Mouse (Mus musculus): ENCODE data around the gene Ephb1. TPM values are rescaled to one million over a fixed set of nuclear protein-coding genes. Genes with fewer than 3 reads are reported as not detected.

Gene Ephb1
- polyA plus RNA-seq, 1 experiment from 2014 or later = 0.22 TPM

DNA sequence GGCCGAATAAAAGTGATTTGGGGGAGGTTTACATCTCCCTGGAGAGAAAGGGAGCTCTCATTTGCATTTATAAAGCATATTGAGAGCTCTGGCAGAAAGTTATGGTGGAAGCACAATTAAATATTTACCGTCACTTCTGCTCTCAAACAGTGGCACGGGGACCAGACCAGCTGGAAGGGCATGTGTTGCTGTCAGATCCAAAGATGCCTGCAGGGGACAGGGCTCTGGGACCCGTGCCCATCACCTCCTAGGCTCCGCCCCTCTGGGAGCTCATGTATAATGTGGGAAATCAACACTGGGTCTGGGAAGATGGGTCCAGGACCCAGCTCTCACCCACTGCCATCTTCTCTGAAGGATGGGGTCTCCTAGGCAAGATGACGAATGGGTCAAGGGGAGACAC, 123.2 kb downstream of the Ephb1 start:
- H3K4me2 ChIP-seq (ENCODE audit: low read depth, low read length) = no peak overlapping the region
- H3K27ac ChIP-seq (ENCODE audit: low read length) = no peak overlapping the region
- H3K9ac ChIP-seq (ENCODE audit: low read depth, low read length) = no peak overlapping the region
- H3K4me1 ChIP-seq (ENCODE audit: control insufficient read depth, low read depth, low read length) = no peaks in the 10 kb centered on the region
- 47% methylated on average over 6 of the region's 6 CpGs for WGBS (ENCODE audit: insufficient replicate concordance)
- H3K9me3 ChIP-seq (replicated peaks; ENCODE audit: control insufficient read depth, low read length) = no peaks in the 10 kb centered on the region
- no peak overlapping the region for H3K4me3 ChIP-seq (ENCODE audit: low read depth, low read length)
- H3K27me3 ChIP-seq (ENCODE audit: control insufficient read depth, insufficient read depth, low read depth, low read length) = no peaks in the 10 kb centered on the region
- ATAC-seq (ENCODE audit: low read depth) = no peak
- H3K36me3 ChIP-seq (ENCODE audit: control insufficient read depth, insufficient read depth) = no peaks in the 10 kb centered on the region

DNA sequence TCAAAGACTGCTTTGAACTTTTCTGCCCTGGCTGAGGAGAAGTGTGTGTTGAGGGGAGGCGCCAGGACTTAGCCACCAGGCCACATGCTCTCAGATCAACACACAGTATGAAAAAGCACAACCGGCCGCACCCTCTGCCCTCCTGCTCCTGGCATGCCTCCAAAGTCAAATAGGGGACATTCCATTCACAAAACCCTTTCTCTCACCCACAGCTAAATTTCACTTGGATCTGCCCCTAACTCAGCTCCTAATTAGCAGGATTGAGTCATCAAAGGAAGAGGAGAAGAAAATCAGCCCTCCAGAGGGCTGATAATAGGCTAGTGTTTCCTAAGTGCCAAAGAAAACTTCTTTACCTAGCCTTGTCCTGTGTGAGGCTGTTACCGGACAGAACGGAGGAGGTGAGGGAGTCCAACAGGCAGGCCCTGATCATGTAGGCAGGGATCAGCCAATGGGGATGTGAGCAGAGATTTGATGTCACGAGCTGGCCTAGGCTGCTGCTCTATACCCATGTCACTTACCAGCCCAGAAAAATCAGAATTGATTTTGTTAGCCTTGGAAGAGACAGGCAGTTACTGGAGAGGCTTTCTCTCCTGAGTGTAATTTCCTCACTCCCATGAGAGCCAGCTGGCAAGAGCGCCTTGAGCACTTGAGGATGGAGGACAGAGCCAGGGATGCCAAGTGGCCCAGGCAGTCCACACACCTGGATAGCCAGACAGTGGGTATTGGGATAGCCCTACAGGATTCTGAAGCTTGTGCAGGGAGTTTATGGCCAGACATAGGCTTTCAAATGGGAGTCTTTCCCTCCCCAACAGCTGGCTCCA, 137.5 kb downstream of the Ephb1 start:
- no peaks in the 10 kb centered on the region for H3K27me3 ChIP-seq (ENCODE audit: control insufficient read depth, insufficient read depth, low read depth, low read length)
- WGBS (ENCODE audit: insufficient replicate concordance) = 54% methylated on average over 7 of the region's 7 CpGs

DNA sequence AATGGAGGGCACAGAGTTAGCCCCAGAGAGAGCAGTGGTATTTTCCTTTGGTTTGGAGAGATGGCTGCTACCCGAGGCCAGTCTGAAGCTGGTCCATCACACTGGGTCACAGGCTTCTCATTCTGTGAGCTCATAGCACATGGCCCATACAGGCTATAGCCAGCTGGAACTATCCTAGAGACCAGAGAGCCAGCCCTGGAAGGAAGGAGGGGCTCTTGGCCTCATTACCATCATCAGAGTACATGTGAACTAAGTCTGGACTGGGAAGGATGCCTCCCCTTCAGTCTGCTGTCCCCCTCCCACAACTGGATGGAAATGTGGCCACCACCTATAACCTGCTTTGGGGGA, 142.5 kb downstream of the Ephb1 start:
- H3K4me2 ChIP-seq (ENCODE audit: low read depth, low read length) = no peak overlapping the region
- H3K4me3 ChIP-seq (ENCODE audit: low read depth, low read length) = no peak overlapping the region
- ATAC-seq (ENCODE audit: low read depth) = no peak
- no peaks in the 10 kb centered on the region for H3K9me3 ChIP-seq (replicated peaks; ENCODE audit: control insufficient read depth, low read length)
- no peaks in the 10 kb centered on the region for H3K4me1 ChIP-seq (ENCODE audit: control insufficient read depth, low read depth, low read length)
- 38% methylated on average over 1 of the region's 1 CpGs for WGBS (ENCODE audit: insufficient replicate concordance)
- H3K27ac ChIP-seq (ENCODE audit: low read length) = no peak overlapping the region
- no peak overlapping the region for H3K9ac ChIP-seq (ENCODE audit: low read depth, low read length)
- no peaks in the 10 kb centered on the region for H3K27me3 ChIP-seq (ENCODE audit: control insufficient read depth, insufficient read depth, low read depth, low read length)
- no peaks in the 10 kb centered on the region for H3K36me3 ChIP-seq (ENCODE audit: control insufficient read depth, insufficient read depth)

More for the DNA sequence above, 137.5 kb downstream of the Ephb1 start:
- H3K4me1 ChIP-seq (ENCODE audit: control insufficient read depth, low read depth, low read length) = no peaks in the 10 kb centered on the region
- no peak overlapping the region for H3K4me3 ChIP-seq (ENCODE audit: low read depth, low read length)
- H3K9me3 ChIP-seq (replicated peaks; ENCODE audit: control insufficient read depth, low read length) = no peaks in the 10 kb centered on the region
- no peaks in the 10 kb centered on the region for H3K36me3 ChIP-seq (ENCODE audit: control insufficient read depth, insufficient read depth)
- H3K4me2 ChIP-seq (ENCODE audit: low read depth, low read length) = no peak overlapping the region
- H3K9ac ChIP-seq (ENCODE audit: low read depth, low read length) = no peak overlapping the region
- no peak for ATAC-seq (ENCODE audit: low read depth)
- no peak overlapping the region for H3K27ac ChIP-seq (ENCODE audit: low read length)

GRCm38 (mm10) chr9:102211296-102212035, 143.0 kb downstream of the Ephb1 start:
- ATAC-seq (ENCODE audit: low read depth) = no peak
- Histone ChIP-seq H3K9me3 (replicated peaks; ENCODE audit: control insufficient read depth, low read length) (no peaks in the 10 kb centered on the region), H3K27ac (ENCODE audit: low read length) (no peak overlapping the region), H3K4me2 (ENCODE audit: low read depth, low read length) (no peak overlapping the region), H3K4me1 (ENCODE audit: control insufficient read depth, low read depth, low read length) (no peaks in the 10 kb centered on the region), H3K9ac (ENCODE audit: low read depth, low read length) (no peak overlapping the region), H3K4me3 (ENCODE audit: low read depth, low read length) (no peak overlapping the region), H3K36me3 (ENCODE audit: control insufficient read depth, insufficient read depth) (no peaks in the 10 kb centered on the region), H3K27me3 (ENCODE audit: control insufficient read depth, insufficient read depth, low read depth, low read length) (no peaks in the 10 kb centered on the region)
- 48% methylated on average over 10 of the region's 10 CpGs for WGBS (ENCODE audit: insufficient replicate concordance)

DNA sequence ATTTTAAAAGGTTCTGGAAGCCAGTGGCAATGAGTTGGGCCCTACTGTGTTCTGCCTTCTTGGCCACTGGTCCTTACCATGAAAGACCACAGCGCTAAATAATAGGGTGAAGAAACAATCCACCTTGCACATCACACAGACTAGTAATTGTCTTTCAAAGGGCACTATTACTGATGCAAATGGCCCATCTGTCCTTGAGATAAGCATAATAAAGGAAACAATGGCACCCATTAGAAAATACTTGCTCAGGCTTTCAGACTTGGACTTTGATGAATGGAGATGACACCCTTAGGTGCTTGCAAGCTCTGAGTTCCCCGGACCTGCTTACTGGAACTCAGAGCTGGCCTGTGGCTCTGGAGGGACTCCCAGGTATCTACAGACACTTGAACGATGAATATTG, 149.0 kb downstream of the Ephb1 start:
- H3K27ac ChIP-seq (ENCODE audit: low read length) = no peak overlapping the region
- H3K9me3 ChIP-seq (replicated peaks; ENCODE audit: control insufficient read depth, low read length) = no peaks in the 10 kb centered on the region
- WGBS (ENCODE audit: insufficient replicate concordance) = 43% methylated on average over 3 of the region's 3 CpGs
- no peak for ATAC-seq (ENCODE audit: low read depth)
- H3K27me3 ChIP-seq (ENCODE audit: control insufficient read depth, insufficient read depth, low read depth, low read length) = no peaks in the 10 kb centered on the region
- H3K4me2 ChIP-seq (ENCODE audit: low read depth, low read length) = no peak overlapping the region
- no peaks in the 10 kb centered on the region for H3K36me3 ChIP-seq (ENCODE audit: control insufficient read depth, insufficient read depth)
- no peaks in the 10 kb centered on the region for H3K4me1 ChIP-seq (ENCODE audit: control insufficient read depth, low read depth, low read length)
- no peak overlapping the region for H3K9ac ChIP-seq (ENCODE audit: low read depth, low read length)
- H3K4me3 ChIP-seq (ENCODE audit: low read depth, low read length) = no peak overlapping the region

GRCm38 (mm10) chr9:102201867-102202266, 152.6 kb downstream of the Ephb1 start:
- Histone ChIP-seq H3K9me3 (replicated peaks; ENCODE audit: control insufficient read depth, low read length) (no peaks in the 10 kb centered on the region), H3K4me2 (ENCODE audit: low read depth, low read length) (no peak overlapping the region), H3K4me3 (ENCODE audit: low read depth, low read length) (no peak overlapping the region), H3K4me1 (ENCODE audit: control insufficient read depth, low read depth, low read length) (no peaks in the 10 kb centered on the region), H3K27me3 (ENCODE audit: control insufficient read depth, insufficient read depth, low read depth, low read length) (no peaks in the 10 kb centered on the region), H3K36me3 (ENCODE audit: control insufficient read depth, insufficient read depth) (no peaks in the 10 kb centered on the region), H3K9ac (ENCODE audit: low read depth, low read length) (no peak overlapping the region), H3K27ac (ENCODE audit: low read length) (no peak overlapping the region)
- 79% methylated on average over 5 of the region's 5 CpGs for WGBS (ENCODE audit: insufficient replicate concordance)
- ATAC-seq (ENCODE audit: low read depth) = no peak

DNA sequence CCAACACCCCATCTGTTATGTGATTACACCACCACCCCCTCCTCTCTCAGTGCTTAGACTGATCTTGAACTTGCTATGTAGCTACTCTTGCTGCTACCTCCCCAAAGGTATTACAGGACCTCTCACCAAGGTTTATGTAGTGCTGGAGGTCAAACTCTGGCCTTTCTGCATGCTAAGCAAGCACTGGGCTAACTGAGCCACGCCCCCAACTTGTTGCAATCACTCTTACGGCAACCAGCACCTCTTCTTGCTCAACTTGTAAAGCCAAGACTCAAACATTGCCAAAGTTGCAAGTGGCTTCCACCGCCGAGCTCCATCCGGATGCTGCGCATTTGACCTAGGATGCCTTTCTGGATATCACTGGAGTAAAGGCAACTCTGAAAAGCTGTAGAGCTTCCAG, 157.6 kb downstream of the Ephb1 start:
- no peak overlapping the region for H3K27ac ChIP-seq (ENCODE audit: low read length)
- 62% methylated on average over 6 of the region's 6 CpGs for WGBS (ENCODE audit: insufficient replicate concordance)
- H3K27me3 ChIP-seq (ENCODE audit: control insufficient read depth, insufficient read depth, low read depth, low read length) = no peaks in the 10 kb centered on the region
- no peak overlapping the region for H3K9ac ChIP-seq (ENCODE audit: low read depth, low read length)
- no peaks in the 10 kb centered on the region for H3K4me1 ChIP-seq (ENCODE audit: control insufficient read depth, low read depth, low read length)
- peak; percentile 51; the same call in 1 of the 2 replicates for ATAC-seq (ENCODE audit: low read depth)
- no peak overlapping the region for H3K4me3 ChIP-seq (ENCODE audit: low read depth, low read length)
- no peaks in the 10 kb centered on the region for H3K9me3 ChIP-seq (replicated peaks; ENCODE audit: control insufficient read depth, low read length)
- H3K4me2 ChIP-seq (ENCODE audit: low read depth, low read length) = no peak overlapping the region
- H3K36me3 ChIP-seq (ENCODE audit: control insufficient read depth, insufficient read depth) = no peaks in the 10 kb centered on the region

- Histone ChIP-seq H3K9ac (ENCODE audit: low read depth, low read length) (no peak overlapping the region), H3K4me2 (ENCODE audit: low read depth, low read length) (no peak overlapping the region), H3K27ac (ENCODE audit: low read length) (no peak overlapping the region), H3K4me3 (ENCODE audit: low read depth, low read length) (no peak overlapping the region), H3K27me3 (ENCODE audit: control insufficient read depth, insufficient read depth, low read depth, low read length) (no peaks in the 10 kb centered on the region), H3K36me3 (ENCODE audit: control insufficient read depth, insufficient read depth) (no peaks in the 10 kb centered on the region), H3K4me1 (ENCODE audit: control insufficient read depth, low read depth, low read length) (no peaks in the 10 kb centered on the region), H3K9me3 (replicated peaks; ENCODE audit: control insufficient read depth, low read length) (no peaks in the 10 kb centered on the region)
- no peak for ATAC-seq (ENCODE audit: low read depth)
- 57% methylated on average over 4 of the region's 4 CpGs for WGBS (ENCODE audit: insufficient replicate concordance)
Measured at GRCm38 (mm10) chr9:102194063-102194462, 160.4 kb downstream of the Ephb1 start.
